In genomic region chr11:113175323-113175722, GRCm38 (mm10) we compare ENCODE assay signal across 9 mouse cellular contexts.
DNase-seq lines count a peak whose midpoint lies in the region; ATAC-seq and TF ChIP-seq lines count a peak whose summit lies in the region.
"Had no signal": no experiment of that assay in that cellular context is flagged by ENCODE, and none has a peak within 500 bp of the region (broad histone marks: within the 10 kb centered on the region; RNA-seq: fewer than 3 reads in every experiment).

No protein-coding gene starts in this region.

- no peak for ATAC-seq in cerebellum, adult (ENCODE audit: insufficient number of reproducible peaks, low FRiP score, low TSS enrichment)
- ATAC-seq in liver, embryonic 12.5 days, result no peak

- no peak overlapping the region for H3K4me3 ChIP-seq in liver, embryonic 12.5 days
- no peak overlapping the region for H3K4me3 ChIP-seq in bone marrow macrophage, adult 2 months (ENCODE audit: insufficient read depth, low read length)
- no peak overlapping the region for H3K4me3 ChIP-seq in lung, adult 2 months (replicated peaks; ENCODE audit: extremely low read depth, low read depth, low read length)
- H3K4me3 ChIP-seq: megakaryocyte, embryonic 14.5 days had no signal

- no peak overlapping the region for H3K27ac ChIP-seq in liver, embryonic 12.5 days
- no peak overlapping the region for H3K27ac ChIP-seq in bone marrow macrophage, adult 2 months (ENCODE audit: insufficient read depth, low read depth, low read length)

- DNase-seq in cerebellum, adult 18-20 months, result peak; percentile 50 to 76
- peak; percentile 61 for DNase-seq in liver
- DNase-seq in lung, adult 2 months, result peak; percentile 38
- DNase-seq in neural tube, embryonic 10.5 days (ENCODE audit: extremely low spot score, low spot score), result no peak
- no peak for DNase-seq in left cerebral cortex, postnatal 10 days (ENCODE audit: extremely low spot score in 1 of 2, low spot score in 2 of 2)

- WGBS in liver, embryonic 12.5 days (ENCODE audit: insufficient replicate concordance), result 29% methylated on average over 6 of the region's 6 CpGs
- WGBS in lung, adult 2 months, result 33% methylated on average over 6 of the region's 6 CpGs

- TF ChIP-seq POLR2A in bone marrow macrophage, adult 2 months (IDR thresholded peaks at IDR 0.05; ENCODE audit: borderline replicate concordance, low read depth, low read length), result no peak
- no peak for TF ChIP-seq POLR2A in lung, adult 2 months (IDR thresholded peaks at IDR 0.05; ENCODE audit: borderline replicate concordance, extremely low read depth, low read depth, low read length)

- no peaks in the 10 kb centered on the region for H3K9me3 ChIP-seq in liver, embryonic 12.5 days (replicated peaks)
- H3K9me3 ChIP-seq: megakaryocyte, embryonic 14.5 days had no signal

- TF ChIP-seq CTCF in bone marrow macrophage, adult 2 months (IDR thresholded peaks at IDR 0.05; ENCODE audit: low read depth, low read length), result peak; percentile 95
- peak; percentile 55 for TF ChIP-seq CTCF in lung, adult 2 months (IDR thresholded peaks at IDR 0.05; ENCODE audit: insufficient read depth, low read length)

- peaks cover 23% of the 10 kb centered on the region for H3K4me1 ChIP-seq in liver, embryonic 12.5 days
- peaks cover 3% of the 10 kb centered on the region for H3K4me1 ChIP-seq in bone marrow macrophage, adult 2 months (ENCODE audit: control insufficient read depth, insufficient read depth, low read length)
- peaks cover 3% of the 10 kb centered on the region; the same call in 1 of the 2 replicates for H3K4me1 ChIP-seq in lung, adult 2 months (ENCODE audit: control insufficient read depth, insufficient read depth, low read length)

- H3K36me3 ChIP-seq in liver, embryonic 12.5 days, result no peaks in the 10 kb centered on the region

- H3K4me2 ChIP-seq in liver, embryonic 12.5 days, result no peak overlapping the region

- intact Hi-C loops in left cerebral cortex, postnatal 10 days (cut with DNase I), result loop anchor here (5.0 kb wide), 1 partner anchor 447 kb away; no protein-coding TSS in a partner anchor

- H3K9ac ChIP-seq in liver, embryonic 12.5 days, result no peak overlapping the region

- H3K27me3 ChIP-seq in liver, embryonic 12.5 days (replicated peaks), result peaks cover 5% of the 10 kb centered on the region; the same call in 1 of the 2 replicates

Comparison
In these comparisons a context has a peak if more than half of its experiments do, and no peak if none do; other contexts are left out.
1. DNase-seq: peak in cerebellum, adult 18-20 months (2 of 2), liver (single experiment) and lung, adult 2 months (single experiment); none in neural tube, embryonic 10.5 days (single experiment) and left cerebral cortex, postnatal 10 days (0 of 2).